Mouse (Mus musculus) lung, postnatal 0 days (tissue): Measurements from ENCODE around the gene Acox2. TPM values are rescaled to one million over a fixed set of nuclear protein-coding genes. Genes with fewer than 3 reads are reported as not detected.

Experiments used
- ATAC-seq: fragments of 200-750 bp; cut with Nextera tagmentation; 2 replicates; pipeline ENCODE4 v1.8.0; 2017; ENCODE audit warnings: moderate library complexity
- DNase-seq: peaks from one replicate; pipeline ENCODE4 v3.0.0-alpha.2; 2016; ENCODE audit warnings: low spot score
- H3K27ac ChIP-seq: fragments of 300-500 bp; sonication (generic); 2 replicates; pipeline ENCODE4 v1.5.1; 2014; ENCODE audit warnings: antibody characterized with exemption, mild to moderate bottlenecking, low read length, mixed read lengths
- H3K27me3 ChIP-seq: fragments of 300-500 bp; sonication (generic); replicated peaks from 2 replicates; pipeline ENCODE4 v1.6.1; 2014; ENCODE audit warnings: low read length, mixed read lengths; ENCODE audit not compliant: insufficient read depth
- H3K36me3 ChIP-seq: fragments of 300-500 bp; sonication (generic); 2 replicates; pipeline ENCODE4 v1.6.1; 2014; ENCODE audit warnings: low read length, mixed read lengths; ENCODE audit not compliant: insufficient read depth
- H3K4me1 ChIP-seq: fragments of 300-500 bp; sonication (generic); 2 replicates; pipeline ENCODE4 v1.6.1; 2014; ENCODE audit warnings: antibody characterized with exemption, low read depth, low read length, mixed read lengths; ENCODE audit not compliant: insufficient read depth
- H3K4me2 ChIP-seq: fragments of 300-500 bp; sonication (generic); replicated peaks from 2 replicates; pipeline ENCODE4 v1.6.1; 2014; ENCODE audit warnings: low read depth, mild to moderate bottlenecking, low read length, moderate library complexity, mixed read lengths
- H3K4me3 ChIP-seq: fragments of 300-500 bp; sonication (generic); 2 replicates; pipeline ENCODE4 v1.5.1; 2014; ENCODE audit warnings: low read depth, low read length
- H3K9ac ChIP-seq: fragments of 300-500 bp; sonication (generic); replicated peaks from 2 replicates; pipeline ENCODE4 v1.6.1; 2014; ENCODE audit warnings: low read depth, mild to moderate bottlenecking
- H3K9me3 ChIP-seq: fragments of 300-500 bp; sonication (generic); 2 replicates; pipeline ENCODE4 v1.6.1; 2016; ENCODE audit warnings: low read length, mixed read lengths
- CTCF ChIP-seq: IDR thresholded peaks from 2 replicates; pipeline ENCODE4 v1.5.1; 2016; ENCODE audit warnings: antibody characterized with exemption, mild to moderate bottlenecking
- EP300 ChIP-seq: IDR thresholded peaks from 2 replicates; pipeline ENCODE4 v1.6.1; 2016; ENCODE audit warnings: antibody characterized with exemption, mild to moderate bottlenecking, control low read depth
- WGBS: fragments of 180-500 bp; shearing (Covaris S2); extraction: QIAGEN DNeasy Blood & Tissue Kit; methylation state at CpG from one replicate; pipeline ENCODE4 v1.1.7; 2014; 5-methylcytosine and 5-hydroxymethylcytosine counted together
- polyA plus RNA-seq: library from polyadenylated mRNA; unstranded; fragments of >200 nt; fragmentation: Nextera tagmentation; extraction: Ambion mirVana; gene quantifications from 2 replicates; pipeline ENCODE4 v1.2.1, GENCODE M21; 2015

Acox2 gene
- polyA plus RNA-seq: 6.3 and 7.2 TPM in 2 replicates

- no peak within 1 kb of the TSS for H3K27ac ChIP-seq
- H3K4me3 ChIP-seq: no peak within 1 kb of the TSS
- no peaks in the 10 kb centered on the region for H3K36me3 ChIP-seq
- H3K9ac ChIP-seq: no peak within 1 kb of the TSS
- no peaks in the 10 kb centered on the region for H3K27me3 ChIP-seq
- 67% methylated on average over 3 of the region's 3 CpGs for WGBS
- peaks cover 4% of the 10 kb centered on the region; the same call in 1 of the 2 replicates for H3K4me1 ChIP-seq
- H3K9me3 ChIP-seq: no peaks in the 10 kb centered on the region
- DNase-seq: no peak
- TF ChIP-seq EP300 (no peak), CTCF (no peak)
- ATAC-seq: no peak
- H3K4me2 ChIP-seq: no peak within 1 kb of the TSS
Measured at GRCm38 (mm10) chr14:8259166-8259565, at the start of gene Acox2. TSS of gene Acox2 (minus strand) at chr14:8259353.

- 75% methylated on average over 3 of the region's 3 CpGs for WGBS
- DNase-seq (no peak), ATAC-seq (no peak)
- Histone ChIP-seq H3K4me3 (no peak overlapping the region), H3K4me1 (0 out of 2 replicates have a peak, but pooled peaks cover 5% of the 10 kb centered on the region), H3K36me3 (no peaks in the 10 kb centered on the region), H3K4me2 (no peak overlapping the region), H3K27me3 (no peaks in the 10 kb centered on the region), H3K9me3 (no peaks in the 10 kb centered on the region), H3K27ac (no peak overlapping the region), H3K9ac (no peak overlapping the region)
- no peak for TF ChIP-seq EP300
- TF ChIP-seq CTCF: peak; percentile 42
Measured at GRCm38 (mm10) chr14:8308650-8309049, 49.5 kb upstream of the Acox2 start.

- H3K4me1 ChIP-seq: 0 out of 2 replicates have a peak, but pooled peaks cover 5% of the 10 kb centered on the region
- no peaks in the 10 kb centered on the region for H3K9me3 ChIP-seq
- 59% methylated on average over 6 of the region's 6 CpGs for WGBS
- no peak for DNase-seq
- ATAC-seq: no peak
- H3K36me3 ChIP-seq: no peaks in the 10 kb centered on the region
- H3K9ac ChIP-seq: no peak overlapping the region
- no peak for TF ChIP-seq CTCF
- no peak for TF ChIP-seq EP300
- no peak overlapping the region for H3K4me3 ChIP-seq
- H3K4me2 ChIP-seq: no peak overlapping the region
- no peaks in the 10 kb centered on the region for H3K27me3 ChIP-seq
- H3K27ac ChIP-seq: no peak overlapping the region
Measured at GRCm38 (mm10) chr14:8306884-8307283, 47.7 kb upstream of the Acox2 start.

GRCm38 (mm10) chr14:8305014-8305413 lies 45.9 kb upstream of the Acox2 start:
- no peaks in the 10 kb centered on the region for H3K9me3 ChIP-seq
- no peaks in the 10 kb centered on the region for H3K27me3 ChIP-seq
- H3K4me1 ChIP-seq: 0 out of 2 replicates have a peak, but pooled peaks cover 5% of the 10 kb centered on the region
- H3K36me3 ChIP-seq: no peaks in the 10 kb centered on the region
- H3K9ac ChIP-seq: no peak overlapping the region
- ATAC-seq (peak; percentile 47), DNase-seq (no peak)
- H3K27ac ChIP-seq: no peak overlapping the region
- no peak overlapping the region for H3K4me3 ChIP-seq
- TF ChIP-seq EP300 (no peak), CTCF (no peak)
- H3K4me2 ChIP-seq: no peak overlapping the region
- 46% methylated on average over 3 of the region's 3 CpGs for WGBS

- no peak overlapping the region for H3K4me3 ChIP-seq
- H3K9ac ChIP-seq: no peak overlapping the region
- TF ChIP-seq CTCF: no peak
- no peak for TF ChIP-seq EP300
- H3K36me3 ChIP-seq: no peaks in the 10 kb centered on the region
- ATAC-seq (no peak), DNase-seq (no peak)
- no peak overlapping the region for H3K27ac ChIP-seq
- no peak overlapping the region for H3K4me2 ChIP-seq
- H3K9me3 ChIP-seq: no peaks in the 10 kb centered on the region
- 0 out of 2 replicates have a peak, but pooled peaks cover under 1% of the 10 kb centered on the region for H3K4me1 ChIP-seq
- no peaks in the 10 kb centered on the region for H3K27me3 ChIP-seq
Measured at GRCm38 (mm10) chr14:8304082-8304481, 44.9 kb upstream of the Acox2 start.

- H3K4me2 ChIP-seq: no peak overlapping the region
- H3K27ac ChIP-seq: no peak overlapping the region
- ATAC-seq: no peak
Measured at GRCm38 (mm10) chr14:8302687-8303086, 43.5 kb upstream of the Acox2 start.

GRCm38 (mm10) chr14:8300281-8300680 lies 41.1 kb upstream of the Acox2 start:
- TF ChIP-seq CTCF: peak; percentile 81
- TF ChIP-seq EP300: no peak
- no peaks in the 10 kb centered on the region for H3K4me1 ChIP-seq
- H3K4me2 ChIP-seq: no peak overlapping the region
- H3K4me3 ChIP-seq: no peak overlapping the region
- no peaks in the 10 kb centered on the region for H3K36me3 ChIP-seq
- peak; percentile 72 for DNase-seq
- no peaks in the 10 kb centered on the region for H3K9me3 ChIP-seq
- 24% methylated on average over 8 of the region's 8 CpGs for WGBS
- peak; percentile 57 for ATAC-seq
- no peak overlapping the region for H3K27ac ChIP-seq
- no peak overlapping the region for H3K9ac ChIP-seq
- H3K27me3 ChIP-seq: no peaks in the 10 kb centered on the region

More at GRCm38 (mm10) chr14:8302687-8303086, 43.5 kb upstream of the Acox2 start:
- H3K9ac ChIP-seq: no peak overlapping the region
- TF ChIP-seq EP300: no peak
- TF ChIP-seq CTCF: no peak
- H3K36me3 ChIP-seq: no peaks in the 10 kb centered on the region
- H3K9me3 ChIP-seq: no peaks in the 10 kb centered on the region
- DNase-seq: peak; percentile 19
- no peaks in the 10 kb centered on the region for H3K4me1 ChIP-seq
- H3K4me3 ChIP-seq: no peak overlapping the region
- 12% methylated on average over 10 of the region's 10 CpGs for WGBS
- H3K27me3 ChIP-seq: no peaks in the 10 kb centered on the region
